Mouse (Mus musculus) brain, embryonic 18.5 days (tissue): Measurements from ENCODE around the gene Myh9.

Experiments
- DNase-seq: peaks from one replicate; pipeline ENCODE4 v3.0.0-alpha.2; 2012; ENCODE audit warnings: low read depth, low spot score

The Myh9 gene

GRCm38 (mm10) chr15:77828242-77828641 lies 13.7 kb downstream of the Myh9 start:
- no peak for DNase-seq

GRCm38 (mm10) chr15:77827794-77828193 lies 14.2 kb downstream of the Myh9 start:
- no peak for DNase-seq

GRCm38 (mm10) chr15:77827379-77827778 lies 14.6 kb downstream of the Myh9 start:
- DNase-seq, result no peak

- DNase-seq, result no peak
Observed at GRCm38 (mm10) chr15:77825382-77825781, 16.6 kb downstream of the Myh9 start.

GRCm38 (mm10) chr15:77824321-77824720 lies 17.7 kb downstream of the Myh9 start:
- DNase-seq, result no peak

- no peak for DNase-seq
Observed at GRCm38 (mm10) chr15:77823634-77824033, 18.3 kb downstream of the Myh9 start.

- DNase-seq, result no peak
Observed at GRCm38 (mm10) chr15:77823196-77823595, 18.8 kb downstream of the Myh9 start.

GRCm38 (mm10) chr15:77822671-77823070 lies 19.3 kb downstream of the Myh9 start:
- DNase-seq, result no peak

- no peak for DNase-seq
Observed at GRCm38 (mm10) chr15:77822057-77822466, 19.9 kb downstream of the Myh9 start.

- DNase-seq, result no peak
Observed at GRCm38 (mm10) chr15:77821424-77821823, 20.6 kb downstream of the Myh9 start.

GRCm38 (mm10) chr15:77820480-77821163 lies 21.4 kb downstream of the Myh9 start:
- no peak for DNase-seq

GRCm38 (mm10) chr15:77819894-77820387 lies 22.0 kb downstream of the Myh9 start:
- DNase-seq, result no peak

GRCm38 (mm10) chr15:77818556-77819158 lies 23.3 kb downstream of the Myh9 start:
- no peak for DNase-seq

- DNase-seq, result no peak
Observed at GRCm38 (mm10) chr15:77817417-77817816, 24.6 kb downstream of the Myh9 start.

- no peak for DNase-seq
Observed at GRCm38 (mm10) chr15:77816601-77816950, 25.4 kb downstream of the Myh9 start.

GRCm38 (mm10) chr15:77815867-77816600 lies 25.9 kb downstream of the Myh9 start:
- DNase-seq, result no peak

- no peak for DNase-seq
Observed at GRCm38 (mm10) chr15:77813639-77814375, 28.2 kb downstream of the Myh9 start.

- no peak for DNase-seq
Observed at GRCm38 (mm10) chr15:77812578-77812977, 29.4 kb downstream of the Myh9 start.

GRCm38 (mm10) chr15:77811099-77811760 lies 30.7 kb downstream of the Myh9 start:
- DNase-seq, result no peak

GRCm38 (mm10) chr15:77810416-77811098 lies 31.4 kb downstream of the Myh9 start:
- no peak for DNase-seq

- DNase-seq, result no peak
Observed at GRCm38 (mm10) chr15:77809434-77809833, 32.5 kb downstream of the Myh9 start.
